Mouse (Mus musculus) stomach, postnatal 0 days (tissue): Measurements from ENCODE around the gene Mast4.

Experiments
- CTCF ChIP-seq: IDR thresholded peaks from 2 replicates; pipeline ENCODE4 v1.5.1; 2016; ENCODE audit warnings: antibody characterized with exemption, low read depth, mild to moderate bottlenecking, moderate library complexity
- EP300 ChIP-seq: optimal IDR thresholded peaks from 2 replicates; pipeline ENCODE3; 2016; ENCODE audit warnings: antibody characterized with exemption

- TF ChIP-seq CTCF (no peak), EP300 (no peak)
Observed at GRCm38 (mm10) chr13:102762203-102762602, 572.1 kb downstream of the Mast4 start.
